Mouse (Mus musculus) C2C12 (cell line): Measurements from ENCODE around the gene Gmds.

Experiments used
- CEBPB ChIP-seq: IDR thresholded peaks from one replicate; pipeline ENCODE4 v1.6.1; 2011; ENCODE audit warnings: low read depth, mild to moderate bottlenecking, control low read depth, moderate library complexity
- CTCF ChIP-seq: IDR thresholded peaks from one replicate; pipeline ENCODE4 v1.5.1; 2011; ENCODE audit not compliant: control insufficient read depth, insufficient read depth, insufficient read length
- MAX ChIP-seq: IDR thresholded peaks from one replicate; pipeline ENCODE4 v1.6.1; 2011; ENCODE audit warnings: mild to moderate bottlenecking, control low read depth
- MYOD1 ChIP-seq: IDR thresholded peaks from one replicate; pipeline ENCODE4 v1.6.1; 2011; ENCODE audit warnings: low read depth; ENCODE audit not compliant: control insufficient read depth, insufficient read length
- MYOG ChIP-seq: IDR thresholded peaks from one replicate; pipeline ENCODE4 v1.6.1; 2011; ENCODE audit not compliant: control insufficient read depth, insufficient read length; ENCODE audit errors: extremely low read depth
- USF1 ChIP-seq: IDR thresholded peaks from one replicate; pipeline ENCODE4 v1.6.1; 2011; ENCODE audit warnings: low read depth, mild to moderate bottlenecking, control low read depth, moderate library complexity

DNA sequence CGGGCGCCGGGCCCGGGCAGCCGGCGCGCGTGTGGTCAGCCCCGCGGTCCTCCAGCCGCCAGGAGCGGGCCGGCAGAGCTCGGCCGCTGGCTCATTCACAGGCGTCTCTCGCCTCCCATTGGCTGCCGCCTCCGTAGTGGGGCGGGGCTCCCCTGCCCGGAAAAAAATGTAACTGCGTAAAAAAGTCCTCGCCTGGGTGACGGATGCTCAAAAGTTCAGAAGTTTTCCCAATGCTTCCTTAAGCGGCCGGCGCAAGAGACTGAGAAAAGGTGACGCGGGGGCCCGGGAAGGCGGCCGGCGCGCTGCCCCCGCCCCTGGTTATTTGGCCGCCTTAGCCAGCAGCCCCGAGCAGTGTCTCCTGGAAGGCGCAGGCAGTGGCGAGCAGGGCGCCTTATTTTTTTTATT is 532.1 kb downstream of the Gmds start, which contains the start of gene Foxc1:
- no peak for TF ChIP-seq CTCF
- TF ChIP-seq MYOG = no peak
- TF ChIP-seq MAX = no peak
- no peak for TF ChIP-seq MYOD1
- TF ChIP-seq USF1 = no peak
- TF ChIP-seq CEBPB = no peak
